Mouse (Mus musculus): ENCODE measurements around the gene Il5ra. TPM values are rescaled to one million over a fixed set of nuclear protein-coding genes. Genes with fewer than 3 reads are reported as not detected.

Gene Il5ra
- total RNA-seq (2021), result under 1 TPM in 1 of 2 experiments, not detected in 1; 0.11 TPM

GRCm38 (mm10) chr6:106748887-106749388, at the start of gene Il5ra:
Gene Il5ra (minus strand): TSS chr6:106749037.
- no peak for DNase-seq

DNA sequence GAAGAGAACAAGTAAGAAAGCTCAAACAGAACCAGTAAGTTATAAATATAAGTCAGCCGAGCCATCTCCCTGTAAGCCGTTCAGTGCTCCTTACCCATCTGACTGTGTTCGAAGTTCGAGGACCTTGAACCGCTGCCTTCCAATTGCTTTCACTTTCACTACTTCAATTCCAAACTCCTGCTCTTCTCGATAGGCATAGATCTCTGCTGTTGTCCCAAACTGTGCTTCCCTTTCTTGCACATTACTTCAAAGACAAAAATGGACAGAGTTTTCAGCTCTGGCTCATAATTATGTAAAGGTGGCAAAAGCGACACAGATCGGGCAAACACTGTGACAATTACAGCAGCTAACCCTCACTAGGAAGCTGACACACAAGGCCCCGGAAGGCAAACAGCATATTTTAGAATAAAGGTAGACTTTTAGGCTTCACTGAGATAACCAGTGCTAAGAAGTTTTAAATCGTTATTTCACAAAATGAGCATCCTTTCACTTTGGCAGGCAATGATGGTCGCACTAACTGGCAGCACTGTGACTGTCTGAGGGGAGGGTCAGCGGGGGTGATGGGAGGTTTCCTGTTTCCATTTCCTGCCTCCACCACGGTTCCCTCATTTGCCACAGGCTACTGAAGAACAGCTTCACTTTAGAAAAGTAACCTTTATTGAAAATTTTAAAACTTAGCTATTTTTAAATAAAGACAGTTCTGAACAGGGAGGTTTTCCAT, 45.4 kb upstream of the Il5ra start:
- no peak for DNase-seq

- DNase-seq, result no peak
Measured at GRCm38 (mm10) chr6:106793621-106794020, 44.8 kb upstream of the Il5ra start.

- no peak for DNase-seq
Measured at GRCm38 (mm10) chr6:106793088-106793487, 44.3 kb upstream of the Il5ra start.

GRCm38 (mm10) chr6:106792486-106792885, 43.6 kb upstream of the Il5ra start:
- DNase-seq, result no peak

- no peak for DNase-seq
Measured at GRCm38 (mm10) chr6:106791429-106791828, 42.6 kb upstream of the Il5ra start.

DNA sequence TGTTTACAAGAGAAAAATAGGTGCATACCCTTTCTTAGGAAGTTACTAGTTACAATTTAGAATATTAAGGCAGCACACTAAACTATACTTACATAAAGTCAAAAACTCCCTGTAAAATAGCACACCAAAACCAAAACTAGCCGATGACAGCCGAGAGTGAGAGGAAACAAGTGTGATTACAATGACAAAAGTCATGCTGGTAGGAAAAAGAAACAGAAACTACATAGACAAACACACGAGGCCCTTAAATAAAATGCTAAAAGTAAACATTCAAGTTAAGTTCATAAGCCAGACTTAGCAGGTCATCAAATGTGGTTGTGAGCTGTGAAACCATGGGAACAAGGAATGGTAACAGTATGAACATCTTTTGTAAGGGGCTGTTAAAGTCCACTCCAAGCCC, 38.3 kb upstream of the Il5ra start:
- DNase-seq, result no peak

DNA sequence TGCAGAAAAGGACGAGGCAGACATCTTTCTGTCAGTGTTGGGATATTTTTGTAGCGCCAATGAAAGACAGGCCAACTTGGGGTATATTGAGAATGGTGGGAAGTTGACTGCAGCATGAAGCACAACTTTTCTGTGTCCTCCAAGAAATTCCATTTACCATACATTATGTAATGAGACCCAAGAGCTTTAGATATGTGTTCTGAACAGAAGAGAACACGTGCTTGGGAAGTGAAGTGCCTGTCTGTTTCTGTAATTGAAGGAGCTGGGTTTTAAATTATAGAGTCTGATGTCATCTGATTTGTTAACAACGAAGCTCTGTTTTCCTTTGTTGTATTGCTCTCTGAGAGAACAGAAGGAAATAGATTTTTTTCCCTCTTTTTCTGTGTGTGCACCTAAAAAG, 21.2 kb upstream of the Il5ra start:
- no peak for DNase-seq

DNA sequence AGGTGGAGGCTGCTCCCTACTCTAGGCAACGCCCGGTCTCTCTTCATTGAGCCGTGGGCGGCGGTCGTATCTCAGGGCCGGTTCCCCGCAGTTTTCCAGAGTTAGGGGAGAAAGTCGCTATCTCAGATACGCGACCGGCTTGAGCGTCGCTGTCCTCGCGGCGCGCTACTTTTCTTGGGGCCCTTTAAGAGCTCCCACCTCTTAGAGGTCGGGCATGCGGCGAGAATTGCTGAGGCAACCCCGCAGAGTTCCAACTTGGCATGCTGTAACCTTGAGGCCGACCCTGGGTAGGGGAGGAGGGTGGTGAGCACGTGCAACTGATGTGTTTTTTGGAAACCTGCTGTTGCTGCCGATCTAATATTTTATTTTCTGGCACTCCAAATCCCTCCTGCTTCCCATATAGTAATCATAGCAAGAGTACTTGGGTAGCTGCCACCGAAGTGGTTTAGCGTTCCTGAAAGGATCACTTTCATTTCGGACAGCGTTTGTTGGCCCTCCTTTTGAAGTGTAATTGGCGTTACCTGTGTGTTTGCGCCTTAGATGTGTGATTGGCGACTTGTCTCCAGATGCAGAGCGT, 20.5 kb upstream of the Il5ra start:
- DNase-seq, result no peak

- peak; percentile 98 for DNase-seq
Measured at GRCm38 (mm10) chr6:106768640-106769289, 19.9 kb upstream of the Il5ra start, which contains the start of gene Trnt1. Gene Trnt1 (plus strand): TSS chr6:106769120.

GRCm38 (mm10) chr6:106766774-106767173, 17.9 kb upstream of the Il5ra start:
- DNase-seq, result no peak

DNA sequence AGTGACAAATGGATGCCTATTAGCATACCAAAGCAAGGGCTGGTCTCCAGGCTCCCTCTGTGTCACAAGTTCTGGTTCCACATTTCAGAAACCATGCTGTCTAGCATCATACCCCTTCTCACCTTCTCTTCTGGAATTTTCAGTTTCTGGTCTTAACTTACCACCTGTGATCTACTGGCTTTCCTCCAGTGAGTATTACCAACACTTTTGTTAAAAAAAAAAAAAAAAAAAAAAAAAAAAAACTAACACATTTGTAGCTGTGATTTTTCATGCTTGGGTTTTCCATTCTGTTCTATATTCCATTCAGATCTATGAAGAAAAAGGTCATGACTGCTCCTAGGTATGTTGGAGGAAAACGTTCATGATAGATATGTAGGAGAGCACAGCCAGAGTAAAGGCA, 17.1 kb upstream of the Il5ra start:
- DNase-seq, result no peak

DNA sequence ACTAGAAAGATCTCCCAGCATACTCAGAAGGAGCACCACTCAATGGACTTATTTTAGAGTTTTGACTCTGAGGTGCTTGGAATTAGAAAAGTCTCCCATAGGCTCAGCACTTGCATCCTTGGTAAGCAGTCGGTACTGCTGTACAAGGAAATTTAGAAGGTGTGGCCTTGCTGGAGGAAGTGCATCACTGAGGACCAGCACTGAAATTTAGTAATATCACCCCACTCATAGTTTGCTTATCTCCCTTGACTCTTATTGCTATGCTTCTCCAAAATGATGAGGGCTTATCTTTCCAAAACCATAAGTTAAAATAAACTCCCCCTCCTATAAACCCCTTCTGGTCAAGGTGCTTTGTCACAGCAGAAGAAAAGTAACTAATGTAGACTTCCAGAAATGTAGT, 12.6 kb upstream of the Il5ra start:
- no peak for DNase-seq

DNA sequence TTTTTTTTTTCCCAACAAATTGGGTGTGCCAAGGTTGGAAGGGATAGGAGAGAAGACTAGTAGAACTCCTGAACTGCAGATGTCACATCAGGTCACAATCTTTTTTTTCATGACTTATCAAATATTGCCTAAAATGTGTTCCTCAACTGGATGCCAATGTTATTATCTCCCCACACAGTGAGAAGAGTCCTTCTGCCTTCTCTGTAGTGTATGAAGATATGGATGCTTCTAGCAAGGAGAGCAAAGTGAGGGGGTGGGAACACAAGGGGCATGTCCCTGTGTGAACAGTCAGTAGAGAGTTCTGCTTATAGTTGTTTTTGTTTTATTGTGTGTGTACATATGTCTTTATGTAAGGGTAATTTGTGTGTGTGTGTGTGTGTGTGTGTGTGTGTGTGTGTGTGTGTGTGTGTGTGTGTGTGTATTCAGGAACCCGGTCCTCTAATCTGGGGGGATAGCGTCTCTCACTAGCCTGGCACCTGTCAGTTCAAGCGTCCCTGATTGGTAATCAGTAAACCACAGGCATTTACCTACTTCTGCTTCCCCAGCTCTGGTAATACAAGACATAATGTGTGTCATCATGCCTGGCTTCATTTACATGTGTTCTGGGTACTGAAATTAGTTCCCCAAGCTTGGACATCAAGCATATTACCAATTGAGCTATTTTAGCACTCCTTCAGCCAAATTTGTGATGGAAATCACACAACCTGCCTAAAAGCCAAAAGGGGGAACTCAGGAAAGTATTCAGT, 11.8 kb upstream of the Il5ra start:
- DNase-seq, result no peak

DNA sequence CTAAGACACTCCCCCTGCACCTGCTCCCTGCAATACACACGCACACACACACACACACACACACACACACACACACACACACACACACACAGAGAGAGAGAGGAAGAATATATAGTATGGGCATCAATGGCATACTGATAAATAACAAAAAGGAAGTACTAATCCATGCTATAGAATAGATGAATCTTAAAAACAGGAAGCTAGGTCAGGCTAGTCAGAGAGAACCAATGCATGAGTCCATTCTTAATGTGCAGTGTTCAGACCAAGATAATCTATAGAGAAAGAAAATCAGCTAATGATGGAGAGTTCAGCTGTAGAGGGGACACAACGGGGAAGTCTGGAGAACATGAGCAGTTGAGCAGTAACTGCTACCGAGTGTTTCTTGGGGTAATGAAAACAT, 9.5 kb upstream of the Il5ra start:
- no peak for DNase-seq

- no peak for DNase-seq
Measured at GRCm38 (mm10) chr6:106750291-106750690, 1.5 kb upstream of the Il5ra start.

- DNase-seq, result no peak
Measured at GRCm38 (mm10) chr6:106747804-106748203, 1.0 kb downstream of the Il5ra start.

- no peak for DNase-seq
Measured at GRCm38 (mm10) chr6:106747251-106747650, 1.6 kb downstream of the Il5ra start.

- no peak for DNase-seq
Measured at GRCm38 (mm10) chr6:106745673-106746394, 3.0 kb downstream of the Il5ra start.

DNA sequence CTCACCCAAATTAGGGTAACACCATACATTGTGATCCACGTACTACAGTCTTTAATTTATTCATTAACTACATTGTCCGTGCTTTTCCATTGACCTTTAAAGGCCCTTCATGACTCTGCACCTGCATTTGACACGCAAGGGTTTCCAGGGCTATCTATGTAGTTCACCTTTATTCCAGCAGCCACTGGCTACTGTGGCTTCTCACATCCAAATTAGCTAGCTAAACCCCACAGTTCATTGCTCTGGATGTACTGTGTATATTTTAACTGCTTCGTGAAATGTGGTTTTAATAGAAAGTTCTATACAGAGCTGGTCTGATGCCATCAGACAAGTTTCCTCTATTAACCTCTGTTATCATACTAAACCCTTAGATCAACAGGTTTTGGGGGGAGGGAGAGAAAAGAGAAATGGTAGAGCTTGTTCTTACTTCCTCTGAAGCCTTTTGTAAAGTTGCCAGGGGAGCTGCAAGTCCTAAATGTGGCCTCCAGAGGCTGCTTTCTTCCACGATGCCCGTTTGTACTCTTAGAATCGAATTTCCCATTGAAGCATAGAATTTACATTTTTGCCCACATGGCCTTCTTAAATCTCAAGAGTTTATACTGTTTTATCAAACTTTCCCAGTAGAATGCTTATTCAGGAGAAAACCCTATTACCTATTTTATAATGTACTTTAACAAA, 5.1 kb downstream of the Il5ra start:
- no peak for DNase-seq

- DNase-seq, result no peak
Measured at GRCm38 (mm10) chr6:106740244-106740825, 8.5 kb downstream of the Il5ra start.

All from heart, postnatal 4 days (tissue).